Mouse (Mus musculus): ENCODE data around the gene Gtf2ird2. TPM values are rescaled to one million over a fixed set of nuclear protein-coding genes. Genes with fewer than 3 reads are reported as not detected.

The Gtf2ird2 gene
- total and polyA plus RNA-seq, 3 experiments, result 3.6 to 4.6 TPM; not detected in 1

DNA sequence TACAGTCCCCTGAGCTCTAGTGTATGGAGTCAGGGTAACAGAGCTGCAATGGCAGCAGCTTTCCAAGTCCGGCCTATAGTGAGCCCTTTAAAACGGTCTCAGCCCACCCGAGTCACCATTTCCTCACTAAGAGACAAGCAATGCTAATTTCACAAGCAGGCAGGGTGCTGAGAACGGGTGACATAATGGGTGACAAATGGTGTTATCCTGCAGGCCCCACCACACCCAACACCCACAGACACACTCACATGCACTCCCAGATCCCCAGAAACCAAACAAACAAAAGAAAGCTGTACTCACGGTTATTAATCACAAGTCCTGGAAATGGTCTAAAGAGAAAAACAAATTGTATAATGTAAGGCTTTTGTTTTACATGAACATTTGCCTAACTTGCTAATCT is 58.0 kb downstream of the Gtf2ird2 start:
- TF ChIP-seq SIN3A (IDR thresholded peaks at IDR 0.05; ENCODE audit: low read length) (no peak), MAX (IDR thresholded peaks at IDR 0.05; ENCODE audit: low read length) (no peak), CHD2 (IDR thresholded peaks at IDR 0.05; ENCODE audit: low read length) (no peak), ELF1 (IDR thresholded peaks at IDR 0.05; ENCODE audit: low read depth, low read length) (no peak), NRF1 (IDR thresholded peaks at IDR 0.05; ENCODE audit: insufficient read depth, low read depth, low read length, poor library complexity, severe bottlenecking) (no peak), RAD21 (IDR thresholded peaks at IDR 0.05; ENCODE audit: low read depth, low read length) (no peak), RCOR1 (IDR thresholded peaks at IDR 0.05; ENCODE audit: low read depth, low read length) (no peak), MXI1 (IDR thresholded peaks at IDR 0.05; ENCODE audit: low read depth, low read length) (no peak), POLR2AphosphoS5 (IDR thresholded peaks at IDR 0.05; ENCODE audit: borderline replicate concordance, low read depth, low read length) (no peak), SMC3 (IDR thresholded peaks at IDR 0.05; ENCODE audit: low read depth, low read length) (no peak), MEF2A (IDR thresholded peaks at IDR 0.05; ENCODE audit: extremely low read depth, insufficient replicate concordance, low read depth, low read length, poor library complexity, severe bottlenecking) (no peak), E2F4 (IDR thresholded peaks at IDR 0.05; ENCODE audit: borderline replicate concordance, low read depth, low read length) (no peak), BHLHE40 (IDR thresholded peaks at IDR 0.05; ENCODE audit: borderline replicate concordance, low read depth, low read length) (no peak), POLR2AphosphoS2 (IDR thresholded peaks at IDR 0.05; ENCODE audit: low read length) (no peak), KAT2A (conservative IDR thresholded peaks at IDR 0.05; ENCODE audit: low read depth, low read length) (no peak), EP300 (IDR thresholded peaks at IDR 0.05; ENCODE audit: low read depth in 1 of 2, low read length in 2 of 2) (no peak), GABPA (IDR thresholded peaks at IDR 0.05; ENCODE audit: low read depth, low read length) (no peak), CTCF (IDR thresholded peaks at IDR 0.05 in 2 of 3, conservative IDR thresholded peaks at IDR 0.05 in 1 of 3; ENCODE audit: control insufficient read depth in 1 of 3, insufficient read depth in 1 of 3, low read depth in 2 of 3, low read length in 3 of 3, poor library complexity in 1 of 3, severe bottlenecking in 1 of 3) (no peak), TCF12 (IDR thresholded peaks at IDR 0.05; ENCODE audit: low read depth, low read length) (no peak)
- Histone ChIP-seq H3K36me3 (ENCODE audit: control insufficient read depth in 1 of 2, insufficient read depth in 2 of 2, low read length in 2 of 2) (peaks cover 0 to 20% of the 10 kb centered on the region in 2 experiments; a peak in 2 of 4 replicates), H3K9me3 (replicated peaks; ENCODE audit: insufficient read depth, low read length) (no peaks in the 10 kb centered on the region), H3K79me2 (ENCODE audit: control insufficient read depth, insufficient read depth, low read length, poor library complexity) (no peaks in the 10 kb centered on the region), H3K9ac (ENCODE audit: control insufficient read depth, low read depth, low read length, poor library complexity, severe bottlenecking) (no peak overlapping the region), H3K4me3 (ENCODE audit: control insufficient read depth in 1 of 2, insufficient read depth in 1 of 2, low read depth in 2 of 2, low read length in 2 of 2) (no peak overlapping the region), H3K4me1 (ENCODE audit: control insufficient read depth in 1 of 2, insufficient read depth in 2 of 2, low read length in 2 of 2) (no peaks in the 10 kb centered on the region), H3K27ac (ENCODE audit: control insufficient read depth, low read depth, low read length) (no peak overlapping the region), H3K27me3 (ENCODE audit: control insufficient read depth in 1 of 2, insufficient read depth in 2 of 2, low read length in 2 of 2) (no peaks in the 10 kb centered on the region)
- DNase-seq (ENCODE audit: low read depth, low spot score), result no peak

DNA sequence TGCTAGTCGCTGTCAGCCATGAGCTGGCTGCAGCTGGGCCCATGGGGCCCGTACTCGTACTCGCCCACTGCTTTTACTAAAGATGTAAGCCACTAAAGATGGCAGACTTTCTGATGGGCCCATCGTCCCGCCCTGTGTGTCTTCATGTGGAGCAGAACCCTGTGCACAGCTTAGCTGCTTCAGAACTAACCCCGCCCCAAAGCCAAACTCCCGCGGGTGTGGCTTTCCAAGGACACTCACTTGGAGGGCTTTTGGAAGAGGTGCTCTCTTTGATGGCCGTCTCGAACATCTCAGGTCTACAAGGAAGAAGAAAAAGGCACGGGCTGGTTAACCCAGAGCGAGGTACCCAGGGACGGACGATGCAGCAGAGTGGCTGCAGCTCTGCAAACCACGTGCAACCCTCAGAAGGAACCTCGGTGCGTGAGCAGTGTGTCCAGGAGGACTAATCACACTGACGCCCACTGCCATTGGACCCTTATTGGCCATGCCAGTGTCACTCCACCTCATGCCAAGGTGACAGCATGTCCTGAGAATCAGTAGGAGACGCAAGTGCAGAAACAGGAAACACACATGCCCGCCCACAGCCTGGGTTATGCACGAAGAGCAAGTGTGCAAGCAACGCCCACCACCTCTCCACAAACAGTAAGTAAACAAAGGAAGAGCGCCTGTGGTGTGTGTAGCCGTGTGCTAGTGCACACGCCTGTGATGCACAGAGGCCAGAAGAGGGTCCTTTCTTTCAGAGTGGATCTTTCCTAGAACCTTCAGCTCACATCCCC is 60.0 kb downstream of the Gtf2ird2 start:
- no peak overlapping the region for H3K4me3 ChIP-seq (ENCODE audit: control insufficient read depth in 1 of 2, insufficient read depth in 1 of 2, low read depth in 2 of 2, low read length in 2 of 2)
- DNase-seq (ENCODE audit: low read depth, low spot score), result no peak
- H3K9ac ChIP-seq (ENCODE audit: control insufficient read depth, low read depth, low read length, poor library complexity, severe bottlenecking), result no peak overlapping the region
- peaks cover 0 to 20% of the 10 kb centered on the region in 2 experiments; a peak in 2 of 4 replicates for H3K36me3 ChIP-seq (ENCODE audit: control insufficient read depth in 1 of 2, insufficient read depth in 2 of 2, low read length in 2 of 2)
- no peaks in the 10 kb centered on the region for H3K4me1 ChIP-seq (ENCODE audit: control insufficient read depth in 1 of 2, insufficient read depth in 2 of 2, low read length in 2 of 2)
- TF ChIP-seq RAD21 (IDR thresholded peaks at IDR 0.05; ENCODE audit: low read depth, low read length), result no peak
- no peak overlapping the region for H3K27ac ChIP-seq (ENCODE audit: control insufficient read depth, low read depth, low read length)
- no peaks in the 10 kb centered on the region for H3K79me2 ChIP-seq (ENCODE audit: control insufficient read depth, insufficient read depth, low read length, poor library complexity)
- no peaks in the 10 kb centered on the region for H3K9me3 ChIP-seq (replicated peaks; ENCODE audit: insufficient read depth, low read length)
- no peaks in the 10 kb centered on the region for H3K27me3 ChIP-seq (ENCODE audit: control insufficient read depth in 1 of 2, insufficient read depth in 2 of 2, low read length in 2 of 2)

Data from MEL (cell line).